Mouse (Mus musculus) myocyte (in vitro differentiated cells): Measurements from ENCODE around the gene Kcna4.

Experiments
- CEBPB ChIP-seq: IDR thresholded peaks from 2 replicates; pipeline ENCODE4 v1.6.1; 2011; ENCODE audit warnings: mild to moderate bottlenecking, moderate library complexity; ENCODE audit not compliant: poor library complexity, insufficient read depth, severe bottlenecking
- MYOD1 ChIP-seq, 3 experiments: IDR thresholded peaks; one replicate each; pipeline ENCODE4 v1.6.1; 2011; ENCODE audit warnings: control low read depth in 2 of 3, low read depth in 2 of 3, mild to moderate bottlenecking in 2 of 3, moderate library complexity in 1 of 3; ENCODE audit not compliant: insufficient read length in 2 of 3, control insufficient read depth in 1 of 3
- MYOG ChIP-seq, 3 experiments: IDR thresholded peaks; one replicate each; pipeline ENCODE4 v1.6.1; 2011; ENCODE audit warnings: control low read depth in 2 of 3, low read depth in 2 of 3, mild to moderate bottlenecking in 2 of 3; ENCODE audit not compliant: insufficient read length in 2 of 3, control insufficient read depth in 1 of 3, insufficient read depth in 1 of 3
- POLR2A ChIP-seq: IDR thresholded peaks from one replicate; pipeline ENCODE4 v1.6.1; 2011; ENCODE audit warnings: low read depth, mild to moderate bottlenecking, control low read depth, moderate library complexity; ENCODE audit not compliant: insufficient read length

- no peak for TF ChIP-seq POLR2A
- no peak for TF ChIP-seq CEBPB
- no peak for TF ChIP-seq MYOD1 (IDR thresholded peaks at IDR 0.05; ENCODE audit: control insufficient read depth in 1 of 3, insufficient read length in 2 of 3, low read depth in 2 of 3)
- no peak for TF ChIP-seq MYOG (IDR thresholded peaks at IDR 0.05; ENCODE audit: control insufficient read depth in 1 of 3, insufficient read depth in 1 of 3, insufficient read length in 2 of 3, low read depth in 2 of 3)
These were observed 11.4 kb downstream of the Kcna4 start for GRCm38 (mm10) chr2:107301886-107302285.
